Mouse (Mus musculus): ENCODE measurements around the gene Srr.

Gene Srr

DNA sequence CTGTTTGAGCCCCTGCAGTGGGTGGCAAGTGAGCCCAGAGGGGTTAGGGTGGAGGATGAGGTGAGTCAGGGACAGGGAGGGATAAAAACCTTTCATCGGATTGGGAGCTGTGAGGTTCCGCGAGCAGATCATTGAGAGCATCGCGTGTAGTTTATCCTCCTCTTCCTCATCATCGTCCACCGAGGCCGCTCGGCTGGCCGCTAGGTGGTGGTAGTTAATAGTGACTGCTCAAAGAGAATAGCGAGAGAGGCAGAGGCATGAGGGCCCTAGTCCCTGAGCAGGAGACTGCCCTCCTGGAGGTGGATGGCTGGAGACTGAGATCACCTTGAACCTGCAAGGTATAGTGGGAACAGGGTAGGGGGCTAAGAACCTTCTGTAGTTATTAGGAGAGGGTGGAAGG lies 62.3 kb downstream of the Srr start:
- no peak for DNase-seq (ENCODE audit: low spot score)

DNA sequence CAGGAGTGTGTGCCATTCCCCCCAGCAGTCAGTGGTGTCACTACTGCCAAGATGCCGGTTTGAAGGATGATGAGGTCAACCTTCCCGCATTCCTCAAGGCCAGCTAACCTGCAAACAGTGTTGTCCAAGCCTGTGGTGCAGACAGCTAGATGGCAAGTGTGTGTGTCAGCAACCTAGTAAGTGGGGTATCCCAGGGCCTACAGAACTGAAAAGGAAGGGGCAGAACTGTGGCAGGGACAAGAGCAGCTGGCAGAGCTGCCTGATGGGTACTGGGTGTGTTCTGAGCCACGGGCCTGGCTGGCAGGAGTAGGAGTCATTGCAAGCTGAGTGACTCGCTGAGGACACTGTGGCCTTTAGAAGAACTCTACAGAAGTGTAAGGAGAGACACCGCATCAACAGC lies 63.6 kb downstream of the Srr start:
- no peak for DNase-seq (ENCODE audit: low spot score)

- DNase-seq (ENCODE audit: low spot score), result no peak
Observed at GRCm38 (mm10) chr11:74857756-74858155, 68.0 kb downstream of the Srr start.
